Mouse (Mus musculus) thymus, adult 2 months (tissue): ENCODE data around the gene Hcls1.

Source experiments
- CTCF ChIP-seq: fragments of 200-500 bp; IDR thresholded peaks from 2 replicates; pipeline ENCODE4 v1.5.1; 2012; ENCODE audit warnings: mild to moderate bottlenecking, control low read depth, low read length, moderate library complexity, borderline replicate concordance; ENCODE audit not compliant: control insufficient read depth, poor library complexity, insufficient read depth; ENCODE audit errors: extremely low read depth
- POLR2A ChIP-seq: fragments of 200-500 bp; IDR thresholded peaks from 2 replicates; pipeline ENCODE4 v1.6.1; 2012; ENCODE audit warnings: mild to moderate bottlenecking, low read length, control low read depth, moderate library complexity; ENCODE audit not compliant: control insufficient read depth, poor library complexity, insufficient read depth; ENCODE audit errors: extremely low read depth

DNA sequence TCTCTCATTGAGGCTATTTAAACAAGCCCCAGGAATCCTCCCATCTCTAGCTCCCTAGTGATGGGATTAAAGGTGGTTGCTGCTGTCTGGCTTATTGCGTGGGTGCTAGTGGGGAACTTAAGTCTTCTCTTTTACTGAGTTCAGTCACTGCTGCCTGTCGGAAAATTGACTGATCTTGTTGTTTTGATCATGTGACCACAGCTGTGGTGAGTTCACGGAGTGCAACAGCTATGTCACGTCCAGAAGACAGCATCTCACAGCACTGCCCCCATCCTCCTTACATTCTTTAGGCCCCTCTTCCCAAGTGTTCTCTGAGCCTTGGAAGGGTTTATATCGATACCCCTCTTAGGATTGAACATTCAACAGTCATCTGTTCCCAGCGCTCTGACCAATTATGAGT is 74.5 kb downstream of the Hcls1 start:
- TF ChIP-seq CTCF (no peak), POLR2A (no peak)
